Mouse (Mus musculus) regulatory T cell (primary cell): ENCODE measurements around the gene Zfp629.

ENCODE experiments used
- in situ Hi-C: fragments of 300-600 bp; cut with MboI, MseI; formaldehyde crosslinking; loops from one replicate; pipeline ENCODE4 v1.15.1; 2025; ENCODE audit warnings: high pct_unique_total_duplicates

Gene Zfp629

DNA sequence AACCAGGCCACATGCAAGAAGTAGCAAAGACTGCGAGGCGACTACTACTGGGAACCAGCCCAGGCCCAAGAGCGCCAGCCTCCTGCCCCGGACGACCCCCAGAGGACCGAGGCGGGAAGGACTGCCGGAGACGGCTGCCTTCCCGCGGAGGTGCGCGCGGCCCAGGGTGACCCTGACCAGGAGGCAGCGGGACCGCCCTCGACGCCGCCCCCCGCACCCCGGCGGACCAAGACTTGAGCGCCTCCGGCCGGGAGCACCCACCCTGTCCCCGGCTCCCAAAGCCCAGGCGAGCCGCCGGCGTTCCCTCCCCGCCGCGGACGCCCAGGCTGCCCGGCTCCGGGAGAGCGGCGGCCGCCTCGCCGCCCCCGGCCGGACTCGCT lies 1.1 kb downstream of the Zfp629 start:
- in situ Hi-C loops: no loop called here

DNA sequence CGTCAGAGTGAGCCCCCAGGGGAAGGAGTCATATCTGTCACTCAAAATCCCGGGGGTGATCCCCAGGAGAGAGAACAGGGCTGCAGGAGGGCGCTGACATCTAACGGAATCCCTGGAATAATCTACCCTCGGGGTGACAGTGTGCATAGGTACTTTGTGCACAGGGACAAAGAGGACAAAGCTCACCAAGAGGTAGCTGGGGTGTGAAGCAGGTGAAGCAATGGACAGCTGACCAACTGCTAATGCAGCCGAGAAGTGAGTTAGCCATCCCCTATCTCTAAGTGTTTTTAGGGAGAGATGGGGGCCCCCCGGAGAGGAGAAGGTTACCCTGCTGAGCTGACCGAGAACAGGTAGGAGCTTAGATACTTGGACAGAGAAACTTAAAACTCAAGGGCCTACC lies 1.5 kb downstream of the Zfp629 start:
- in situ Hi-C loops: no loop called here

DNA sequence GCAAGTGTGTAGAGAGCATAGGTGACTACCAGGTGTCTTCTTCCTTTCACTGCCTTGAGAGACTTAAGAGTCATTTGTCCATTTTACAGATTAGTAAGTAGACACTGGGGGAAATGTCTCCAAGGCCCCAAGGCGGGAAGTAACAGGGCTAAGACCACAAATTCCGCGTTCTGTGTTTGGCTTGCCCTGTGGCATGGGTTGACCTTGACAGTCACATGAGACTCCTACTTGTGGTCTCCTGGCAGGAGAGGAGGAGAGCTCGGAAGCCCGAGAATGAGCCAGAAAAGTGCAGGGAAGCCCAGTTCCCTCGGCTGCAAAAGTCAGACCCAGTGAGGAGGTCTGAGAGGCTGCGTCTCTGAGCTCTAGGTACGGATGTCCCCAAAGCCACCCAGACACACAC lies 2.1 kb downstream of the Zfp629 start:
- in situ Hi-C loops: no loop called here

DNA sequence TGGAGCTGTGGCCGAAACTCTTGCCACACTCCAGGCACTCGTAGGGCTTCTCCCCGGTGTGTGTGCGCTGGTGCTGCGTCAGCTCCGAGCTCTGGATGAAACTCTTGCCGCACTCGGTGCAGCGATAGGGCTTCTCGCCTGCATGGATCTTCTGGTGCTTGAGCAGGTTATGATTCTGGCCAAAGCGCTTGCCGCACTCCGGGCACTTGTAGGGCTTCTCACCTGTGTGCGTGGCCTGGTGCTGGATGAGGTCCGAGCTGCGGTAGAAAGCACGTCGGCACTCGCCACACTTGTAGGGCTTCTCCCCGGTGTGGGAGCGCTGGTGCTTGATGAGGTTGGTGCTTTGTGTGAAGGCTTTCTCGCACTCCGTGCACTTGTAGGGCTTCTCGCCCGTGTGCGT lies 4.0 kb downstream of the Zfp629 start:
- in situ Hi-C loops: no loop called here

DNA sequence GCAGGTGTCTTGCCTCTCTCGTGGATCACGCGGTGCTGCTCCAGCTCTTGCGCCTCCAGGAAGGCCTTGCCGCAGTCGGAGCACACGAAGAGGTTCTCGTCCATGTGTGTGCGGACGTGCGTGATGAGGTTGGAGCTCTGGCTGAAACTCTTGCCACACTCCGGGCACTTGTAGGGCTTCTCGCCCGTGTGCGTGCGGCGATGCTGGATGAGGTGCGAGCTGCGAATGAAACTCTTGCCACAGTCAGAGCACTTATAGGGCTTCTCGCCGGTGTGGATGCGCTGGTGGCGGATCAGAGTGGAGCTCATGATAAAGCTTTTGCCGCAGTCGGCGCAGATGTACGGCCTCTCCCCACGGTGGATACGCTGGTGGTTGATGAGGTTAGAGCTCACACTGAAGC lies 4.6 kb downstream of the Zfp629 start:
- in situ Hi-C loops: no loop called here

DNA sequence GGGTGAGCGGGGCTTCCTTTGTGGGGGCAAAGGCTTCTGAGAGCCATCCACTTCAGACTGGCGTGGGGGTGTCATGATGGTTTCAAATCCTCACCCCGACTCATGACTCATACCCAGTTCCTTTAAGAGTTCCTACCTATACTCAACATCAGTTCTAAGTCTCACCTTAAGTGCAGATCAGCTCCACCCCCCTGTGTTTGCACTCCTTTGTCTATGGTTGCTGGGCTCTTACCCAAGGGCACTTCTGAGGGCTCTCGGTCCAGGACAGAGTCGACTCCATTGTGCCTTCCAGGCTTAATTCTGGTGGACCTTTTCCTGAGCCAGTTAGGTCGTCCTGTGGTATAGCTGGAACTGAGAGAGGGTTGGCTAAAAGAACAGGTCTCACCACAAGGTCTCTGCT lies 8.4 kb downstream of the Zfp629 start:
- in situ Hi-C loops: no loop called here

DNA sequence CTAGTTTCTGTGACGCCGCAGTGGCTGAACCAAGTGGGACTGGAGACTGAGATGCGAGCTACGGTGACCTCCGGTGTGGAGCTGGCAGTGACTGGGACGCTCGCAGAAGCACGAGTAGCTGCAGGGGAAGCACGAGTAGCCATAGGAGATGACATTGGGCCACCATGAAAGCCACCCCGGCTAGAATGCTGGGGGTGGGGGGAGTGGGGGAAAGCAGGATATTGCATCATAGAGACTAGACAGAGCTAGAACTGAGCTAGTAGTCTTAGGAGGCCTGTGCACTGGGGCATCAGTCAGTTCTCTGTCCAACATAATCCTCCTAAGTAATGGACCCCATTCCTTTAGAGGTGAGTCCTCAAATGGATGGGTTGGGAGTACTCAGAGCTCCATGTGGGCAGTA lies 11.3 kb downstream of the Zfp629 start:
- in situ Hi-C loops: no loop called here

DNA sequence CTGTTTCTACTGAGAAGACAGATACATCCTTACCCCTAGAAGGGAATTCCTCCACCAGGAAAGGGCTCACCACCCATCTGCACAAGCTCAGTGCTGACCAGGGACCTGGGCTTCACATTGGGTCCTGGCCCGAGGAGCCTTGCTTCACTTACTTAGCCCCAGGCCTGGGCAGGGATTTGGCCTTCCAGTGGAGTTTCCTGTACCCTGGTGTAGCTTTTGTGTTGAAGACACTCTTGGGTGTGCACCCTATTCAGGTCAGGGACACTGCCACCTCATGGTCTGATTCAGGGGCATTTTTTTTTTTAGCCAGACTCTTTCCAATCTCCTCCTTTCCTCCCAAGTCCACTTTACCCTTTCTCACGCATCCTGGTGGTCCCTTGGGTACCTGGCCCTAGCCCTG lies 12.7 kb downstream of the Zfp629 start:
- in situ Hi-C loops: no loop called here

DNA sequence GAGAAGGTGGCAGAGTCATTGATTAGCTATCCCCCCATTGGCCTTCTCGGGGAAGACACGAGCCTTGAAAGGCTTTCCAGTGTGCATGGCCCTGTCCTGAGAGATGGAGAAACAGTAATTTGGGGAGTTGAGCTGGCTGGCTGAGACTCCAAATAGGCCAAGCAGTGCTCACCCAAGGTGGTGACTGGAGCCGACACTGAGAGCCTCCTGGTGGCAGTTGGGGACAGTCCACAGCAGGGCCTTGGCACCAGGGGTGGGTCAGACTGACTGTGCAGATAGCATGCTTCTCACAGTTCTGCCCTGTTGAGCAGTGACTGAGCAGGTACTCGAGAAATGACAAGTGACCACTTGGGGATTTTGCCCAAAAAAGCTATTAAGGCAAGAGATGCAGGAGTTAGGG lies 13.9 kb downstream of the Zfp629 start:
- in situ Hi-C loops: no loop called here

DNA sequence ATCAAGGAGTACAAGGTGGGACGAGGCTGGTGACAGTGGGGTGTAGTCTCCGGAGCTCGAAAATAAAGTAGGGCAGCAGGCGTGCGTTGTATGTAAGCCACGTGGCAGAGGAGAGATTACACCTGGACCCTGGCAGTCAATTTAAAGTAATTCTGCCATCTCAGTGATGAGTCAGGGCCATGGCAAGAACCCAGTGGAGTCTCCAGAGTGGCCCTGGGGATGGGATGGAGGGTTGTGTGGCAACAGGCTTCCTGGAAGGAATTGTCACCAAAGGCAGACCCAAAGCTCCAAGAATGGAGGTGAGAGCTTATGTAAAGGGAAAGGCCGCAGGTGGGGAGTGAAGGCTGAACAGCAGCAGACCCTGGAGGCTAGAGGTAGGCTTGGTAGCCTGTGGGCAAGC lies 15.0 kb downstream of the Zfp629 start:
- in situ Hi-C loops: no loop called here

DNA sequence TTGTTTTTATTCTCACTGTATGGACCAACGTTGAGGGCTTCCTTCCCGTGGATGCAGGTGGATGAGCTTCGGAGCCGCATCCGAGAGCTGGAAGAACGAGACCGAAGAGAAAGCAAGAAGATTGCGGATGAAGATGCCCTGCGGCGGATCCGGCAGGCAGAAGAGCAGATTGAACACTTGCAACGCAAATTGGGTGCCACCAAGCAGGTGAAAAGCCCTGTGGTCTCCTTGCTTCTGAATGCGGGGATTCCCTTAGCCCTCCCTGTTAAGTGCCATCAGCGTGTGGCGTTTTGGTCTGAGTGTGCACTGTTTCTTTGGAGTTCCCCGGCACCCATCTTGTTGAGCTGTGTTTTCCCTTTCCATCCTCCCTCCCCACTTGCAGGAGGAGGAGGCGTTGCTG lies 18.9 kb downstream of the Zfp629 start:
- in situ Hi-C loops: loop anchor here (5.0 kb wide), 1 partner anchor 61 kb away; no protein-coding TSS in a partner anchor

DNA sequence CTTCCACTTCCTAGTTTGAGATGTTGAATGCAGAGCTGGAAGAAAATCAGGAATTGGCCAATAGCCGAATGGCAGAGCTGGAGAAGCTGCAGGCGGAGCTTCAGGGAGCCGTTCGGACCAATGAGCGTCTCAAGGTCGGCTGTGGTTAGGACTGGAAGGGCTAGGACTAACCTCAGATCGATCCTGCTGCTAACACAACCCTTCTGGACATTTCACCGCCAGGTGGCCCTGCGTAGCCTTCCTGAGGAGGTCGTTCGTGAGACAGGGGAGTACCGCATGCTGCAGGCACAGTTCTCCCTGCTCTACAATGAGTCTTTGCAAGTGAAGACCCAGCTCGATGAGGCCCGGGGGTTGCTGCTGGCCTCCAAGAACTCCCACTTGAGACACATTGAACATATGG lies 23.0 kb downstream of the Zfp629 start:
- in situ Hi-C loops: no loop called here

DNA sequence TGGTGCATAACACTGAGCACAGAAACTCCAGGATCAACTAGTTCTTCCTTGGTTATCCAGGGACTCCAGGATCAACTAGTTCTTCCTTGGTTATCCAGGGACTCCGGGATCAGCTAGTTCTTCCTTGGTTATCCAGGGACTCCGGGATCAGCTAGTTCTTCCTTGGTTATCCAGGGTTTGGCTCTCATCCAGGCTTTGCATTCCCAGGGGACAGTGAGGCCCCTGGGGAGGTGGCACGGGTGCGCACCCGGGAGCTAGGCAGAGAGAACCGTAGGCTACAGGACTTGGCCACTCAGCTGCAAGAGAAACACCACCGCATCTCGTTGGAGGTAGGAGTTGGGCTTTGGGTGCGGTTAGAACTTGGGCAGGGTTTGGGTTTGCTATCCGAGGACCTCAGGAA lies 24.5 kb downstream of the Zfp629 start:
- in situ Hi-C loops: no loop called here

DNA sequence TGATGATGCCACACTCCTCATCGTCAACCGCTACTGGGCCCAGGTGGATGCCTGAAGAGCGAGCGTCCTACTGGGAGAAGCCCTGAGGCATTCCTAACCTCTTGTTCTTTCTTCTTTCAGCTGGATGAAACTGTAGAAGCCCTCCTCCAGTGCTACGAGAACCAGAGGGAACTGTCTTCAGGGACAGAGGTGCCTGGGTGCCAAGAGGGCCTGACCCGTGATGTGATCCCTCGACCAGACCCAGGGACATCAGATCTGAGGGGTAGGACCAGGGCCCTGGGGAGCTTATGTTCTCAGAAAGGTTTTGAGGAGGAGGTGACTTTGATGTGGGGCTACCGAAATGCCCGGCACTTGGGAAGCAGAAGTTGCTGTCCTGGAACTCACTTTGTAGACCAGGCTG lies 26.0 kb downstream of the Zfp629 start:
- in situ Hi-C loops: no loop called here

DNA sequence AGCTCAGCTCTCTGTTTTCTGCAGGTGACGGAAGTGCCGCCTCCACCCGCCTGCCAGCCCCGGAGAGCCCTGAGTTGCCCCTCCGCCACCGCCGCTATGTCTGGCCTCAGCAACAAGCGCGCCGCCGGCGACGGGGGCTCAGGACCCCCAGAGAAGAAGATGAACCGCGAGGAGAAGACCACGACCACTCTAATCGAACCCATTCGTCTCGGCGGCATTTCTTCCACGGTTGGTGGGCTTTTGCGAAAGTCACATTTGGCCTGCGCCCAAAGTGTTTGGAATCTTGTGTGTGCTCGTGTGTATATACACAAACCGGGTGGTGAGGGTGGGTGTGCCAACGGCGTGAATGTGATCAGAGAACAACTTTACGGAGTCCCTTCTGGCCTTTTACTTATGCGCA lies 26.7 kb downstream of the Zfp629 start:
- in situ Hi-C loops: no loop called here

DNA sequence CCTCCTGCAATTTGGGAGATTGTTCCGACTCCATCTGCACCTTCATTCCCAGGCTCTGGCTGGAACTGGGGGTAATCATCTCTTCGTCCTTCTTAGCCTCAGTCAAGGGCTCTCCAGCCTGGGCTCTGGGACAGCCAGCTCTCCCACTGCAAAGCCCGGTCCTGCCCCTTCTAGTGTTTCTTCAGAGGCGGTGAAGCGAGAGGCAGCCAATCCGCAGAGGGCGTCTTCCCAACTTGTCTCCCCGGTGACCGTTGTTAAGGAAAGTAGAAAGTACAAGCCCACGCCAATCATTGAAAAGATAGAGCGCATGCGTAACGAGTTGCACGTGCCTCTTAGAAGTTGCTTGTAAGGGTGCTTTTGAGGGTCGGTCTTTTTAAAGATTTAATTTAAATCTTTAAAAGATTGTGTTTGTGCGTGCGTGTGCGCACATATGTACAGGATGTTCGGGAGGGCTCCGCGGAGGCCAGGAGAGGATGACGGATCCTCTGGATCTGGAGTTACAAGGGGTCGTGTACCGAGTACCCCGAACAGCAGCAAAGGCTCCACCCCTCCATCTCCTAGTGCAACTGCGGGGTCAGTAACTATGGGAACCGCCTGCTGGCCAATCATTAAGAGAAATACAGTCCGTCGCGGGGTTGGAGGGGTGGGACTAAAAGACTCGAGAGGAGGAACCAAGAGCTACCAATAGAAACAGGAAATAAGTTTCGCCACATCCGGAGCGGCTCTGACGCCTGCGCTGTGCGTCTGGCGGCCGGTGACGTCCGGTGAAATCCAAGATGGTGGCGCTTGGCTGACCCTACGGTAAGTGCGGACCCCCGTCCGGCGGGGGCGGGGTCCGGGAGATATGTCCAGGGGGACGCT lies 27.4 kb downstream of the Zfp629 start, which contains the start of the genes Ccdc189 and Rnf40:
Gene Ccdc189 (minus strand): TSS at position 585 of the 861 bp plus-strand sequence.
Gene Rnf40 (plus strand): TSS at position 757 of the 861 bp plus-strand sequence.
- in situ Hi-C loops: no loop called here

DNA sequence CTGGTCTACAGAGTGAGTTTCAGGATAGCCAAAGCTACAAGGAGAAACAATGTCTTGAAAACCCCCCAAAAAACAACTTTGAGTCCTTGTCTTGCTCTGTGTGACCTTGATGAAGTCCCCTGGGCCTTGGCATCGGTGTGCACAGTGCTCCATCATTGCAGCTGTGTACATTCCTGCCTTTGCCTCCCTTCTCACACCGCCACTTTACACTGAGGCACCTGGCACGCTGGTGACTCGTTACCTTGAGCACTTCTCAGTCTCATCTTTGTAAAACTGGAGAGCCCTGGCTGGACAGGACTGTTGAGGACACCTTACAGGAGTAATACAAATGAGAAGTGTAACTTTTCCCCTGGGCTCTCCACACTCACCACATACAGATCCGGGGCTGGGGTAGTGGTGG lies 28.4 kb downstream of the Zfp629 start:
- in situ Hi-C loops: no loop called here

DNA sequence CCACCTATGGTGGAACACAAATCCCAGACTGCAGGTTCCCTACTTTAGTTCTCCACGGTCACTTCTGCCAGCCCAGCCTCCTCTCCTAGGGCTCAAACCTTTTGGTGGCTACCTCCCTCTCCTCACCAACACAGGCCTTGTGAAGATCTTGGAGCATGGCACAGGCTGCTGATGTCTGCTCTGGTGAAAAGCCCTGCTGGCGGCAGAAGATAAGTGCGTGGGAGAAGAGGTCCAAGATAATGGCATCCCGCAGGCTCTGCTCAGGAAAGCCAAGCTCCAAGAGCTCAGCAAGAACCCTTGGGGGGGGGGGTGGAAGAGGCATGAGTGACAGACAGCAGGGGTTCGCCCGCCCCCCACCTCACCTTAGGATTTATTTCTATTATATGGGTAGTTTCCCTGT lies 29.4 kb downstream of the Zfp629 start:
- in situ Hi-C loops: no loop called here

DNA sequence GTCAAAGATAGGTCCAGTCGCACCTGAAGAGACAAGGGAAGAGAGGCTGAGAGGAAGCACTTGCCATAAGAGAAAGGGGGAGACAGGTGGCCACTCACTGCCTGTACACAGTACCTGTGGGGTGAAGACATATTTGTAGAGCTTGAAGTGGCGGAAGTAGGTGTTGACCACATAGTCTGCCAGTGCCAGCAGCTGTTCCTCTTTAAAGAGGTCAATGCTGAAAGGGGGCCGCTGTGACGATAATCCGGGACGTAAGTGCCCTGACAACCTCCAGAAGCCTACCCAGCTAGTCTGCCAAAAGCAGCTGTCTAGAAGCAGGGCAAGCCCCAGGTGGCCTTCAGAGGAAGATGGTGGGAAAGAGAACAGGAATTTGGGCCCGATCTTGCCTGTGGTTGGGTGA lies 30.6 kb downstream of the Zfp629 start:
- in situ Hi-C loops: no loop called here

DNA sequence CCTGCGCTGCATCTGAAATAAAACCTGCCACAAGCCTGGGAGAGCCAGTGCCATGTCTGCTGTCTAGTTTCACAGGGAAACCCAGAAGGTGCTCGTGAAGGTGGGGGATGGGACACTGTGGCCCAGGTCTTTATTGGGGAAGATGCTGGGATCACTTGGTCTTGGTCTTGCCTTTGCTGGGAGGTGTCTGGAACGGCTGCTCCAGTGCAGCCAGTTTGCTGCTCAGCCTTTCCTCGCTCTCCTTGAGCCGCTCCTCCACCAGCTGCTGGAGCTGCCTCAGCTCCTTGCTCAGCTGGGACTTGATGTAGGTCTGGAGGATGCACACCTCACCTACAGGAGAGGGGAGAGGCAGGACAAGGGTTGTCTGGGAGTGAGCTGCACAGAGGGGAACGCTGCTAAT lies 32.3 kb downstream of the Zfp629 start:
- in situ Hi-C loops: no loop called here

DNA sequence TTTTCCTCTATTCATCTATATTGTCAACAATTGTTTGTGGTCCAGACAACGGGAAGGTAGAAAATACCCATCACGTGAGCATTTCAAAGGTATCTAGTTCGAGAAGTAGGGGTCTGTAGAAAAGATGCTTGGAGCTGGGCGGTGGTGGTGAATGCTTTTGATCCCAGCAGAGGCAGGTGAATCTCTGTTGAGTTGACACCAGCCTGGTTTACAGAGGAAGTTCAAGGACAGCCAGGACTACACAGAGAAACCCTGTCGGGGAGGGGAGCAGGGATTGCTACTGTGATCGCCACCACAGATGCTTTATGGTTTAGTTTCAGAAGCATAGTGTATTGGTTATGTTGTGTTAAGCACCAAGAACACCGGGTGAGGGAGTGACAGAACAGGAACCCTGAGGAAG lies 41.5 kb downstream of the Zfp629 start:
- in situ Hi-C loops: no loop called here

DNA sequence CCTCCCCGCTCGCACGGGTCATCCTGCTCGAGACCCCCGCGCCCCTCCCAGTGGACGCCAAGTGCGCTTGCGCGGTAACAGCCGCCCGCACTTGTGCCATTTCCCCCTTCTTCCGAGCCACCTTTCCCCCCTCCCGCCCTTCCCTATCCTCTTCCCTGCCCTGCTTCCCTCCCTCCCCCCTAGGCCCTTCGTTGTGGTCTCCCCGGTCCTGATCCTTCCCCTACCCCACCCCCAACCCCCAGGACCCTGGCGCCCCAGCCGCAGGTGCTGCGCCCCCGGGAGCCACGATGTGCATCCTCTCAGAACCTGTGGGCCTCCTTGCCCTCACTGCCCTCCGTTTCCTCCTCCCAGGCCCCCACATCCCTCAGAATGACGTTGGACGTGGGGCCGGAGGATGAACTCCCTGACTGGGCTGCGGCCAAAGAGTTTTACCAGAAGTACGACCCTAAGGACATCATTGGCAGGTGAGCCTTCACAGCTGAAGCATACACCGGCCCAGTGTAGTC lies 42.0 kb downstream of the Zfp629 start:
- in situ Hi-C loops: no loop called here

DNA sequence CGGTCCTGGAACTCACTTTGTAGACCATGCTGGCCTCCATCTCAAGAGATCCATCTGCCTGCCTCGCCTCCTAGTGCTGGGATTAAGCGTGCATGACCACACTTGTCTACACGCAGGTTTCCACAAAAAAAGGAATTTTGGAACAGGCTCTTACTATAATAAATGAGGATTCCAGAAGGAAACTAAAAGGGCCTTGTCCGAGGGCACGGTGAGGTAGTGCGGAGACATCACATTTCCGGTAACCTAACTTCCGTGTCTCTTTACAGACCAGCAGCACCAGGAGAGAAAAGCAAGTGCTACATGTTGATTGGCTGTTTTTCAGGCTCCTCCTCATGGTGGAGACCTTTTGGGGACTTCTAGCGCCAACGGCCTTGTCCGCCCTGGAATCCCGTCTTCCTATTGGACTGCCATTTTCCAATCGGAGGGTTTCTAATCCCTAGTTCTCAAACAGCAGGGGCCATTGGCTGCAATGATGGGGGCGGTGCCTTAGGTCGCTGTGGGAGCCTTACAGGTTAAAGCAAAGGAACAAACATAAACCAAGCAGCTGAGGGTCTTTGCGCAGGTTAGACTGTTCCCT lies 42.6 kb downstream of the Zfp629 start, which contains the start of gene Phkg2:
Gene Phkg2 (plus strand): TSS at position 446 of the 577 bp plus-strand sequence.
- in situ Hi-C loops: no loop called here
